Mouse (Mus musculus): ENCODE results near the gene Krt16. TPM values are rescaled to one million over a fixed set of nuclear protein-coding genes. Genes with fewer than 3 reads are reported as not detected.

Gene Krt16
- polyA plus RNA-seq, 1 experiment: not detected

DNA sequence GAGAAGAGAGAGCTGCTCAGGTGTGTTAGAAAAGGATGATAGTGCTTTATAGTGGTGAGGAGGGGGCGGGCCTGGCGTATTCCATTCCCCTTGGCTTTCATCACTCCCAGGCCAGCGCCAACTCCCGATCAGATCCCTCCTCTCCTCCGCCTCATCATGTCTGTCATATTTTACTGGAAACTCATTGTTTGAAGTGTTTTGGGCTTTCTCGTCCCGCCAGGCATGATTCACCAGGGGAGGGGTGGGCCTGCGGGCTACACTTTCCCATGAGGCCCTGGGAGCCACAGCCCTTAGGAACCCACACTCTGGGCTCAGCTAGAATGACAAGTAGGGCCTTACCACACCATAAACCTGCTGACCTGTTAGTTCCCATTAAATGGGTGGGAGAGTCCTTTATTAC, 41.2 kb downstream of the Krt16 start, which contains the start of gene Krt14:
Krt14 (minus strand) TSS at position 51 of the 400 bp plus-strand sequence.
- Histone ChIP-seq H3K9me3 (no peaks in the 10 kb centered on the region), H3K27me3 (replicated peaks) (peaks cover 3% of the 10 kb centered on the region), H3K4me1 (no peaks in the 10 kb centered on the region), H3K4me3 (replicated peaks) (no peak within 1 kb of the TSS), H3K36me3 (replicated peaks; ENCODE audit: low read length) (no peaks in the 10 kb centered on the region)
- TF ChIP-seq GATA1 (IDR thresholded peaks at IDR 0.05; ENCODE audit: borderline replicate concordance, low read length) (no peak), FLI1 (IDR thresholded peaks at IDR 0.05; ENCODE audit: low read length) (no peak)

DNA sequence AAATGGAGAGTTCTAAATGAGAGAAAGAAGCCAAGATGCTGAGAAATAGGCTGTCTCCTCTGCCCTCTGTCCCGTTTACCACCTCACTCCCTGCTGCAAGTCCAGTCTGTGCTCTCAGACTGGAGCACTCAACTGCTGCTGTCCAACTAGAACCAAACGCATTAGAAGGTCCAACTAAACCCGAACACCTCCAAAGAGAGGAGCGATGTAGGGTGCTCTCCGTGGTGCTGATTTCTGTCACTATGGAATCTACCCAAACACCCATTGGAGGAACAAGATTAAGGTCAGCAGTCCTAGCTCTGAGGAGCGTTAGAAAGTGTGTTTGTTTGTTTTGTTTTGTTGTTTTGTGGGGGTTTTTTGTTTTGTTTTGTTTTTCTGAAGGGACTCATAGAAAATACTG, 45.3 kb downstream of the Krt16 start:
- H3K4me3 ChIP-seq (replicated peaks): no peak overlapping the region
- no peaks in the 10 kb centered on the region for H3K36me3 ChIP-seq (replicated peaks; ENCODE audit: low read length)
- peaks cover 3% of the 10 kb centered on the region; the same call in 1 of the 2 replicates for H3K4me1 ChIP-seq
- peaks cover 2% of the 10 kb centered on the region for H3K27me3 ChIP-seq (replicated peaks)
- TF ChIP-seq FLI1 (IDR thresholded peaks at IDR 0.05; ENCODE audit: low read length) (no peak), GATA1 (IDR thresholded peaks at IDR 0.05; ENCODE audit: borderline replicate concordance, low read length) (no peak)
- H3K9me3 ChIP-seq: no peaks in the 10 kb centered on the region

DNA sequence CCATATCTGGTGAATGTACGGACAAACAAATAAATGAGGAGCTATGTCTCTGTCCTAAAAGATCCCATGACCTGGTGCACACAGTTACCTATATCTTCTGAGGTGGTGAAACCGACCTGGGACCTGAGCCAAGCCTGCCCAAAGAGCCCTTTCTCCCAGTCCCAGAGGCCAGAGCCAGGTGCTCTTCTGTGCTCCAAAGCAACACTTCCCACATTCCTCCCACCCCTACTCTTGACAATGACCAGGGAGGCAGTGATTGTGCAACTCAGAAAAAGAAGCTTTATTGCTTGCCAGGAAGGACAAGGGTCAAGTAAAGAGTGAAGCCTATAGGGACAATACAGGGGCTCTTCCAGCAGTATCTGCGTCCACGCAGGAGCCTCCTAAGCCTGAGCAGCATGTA, 45.8 kb downstream of the Krt16 start:
- no peak overlapping the region for H3K4me3 ChIP-seq (replicated peaks)
- peaks cover 3% of the 10 kb centered on the region; the same call in 1 of the 2 replicates for H3K4me1 ChIP-seq
- H3K9me3 ChIP-seq: no peaks in the 10 kb centered on the region
- TF ChIP-seq FLI1 (IDR thresholded peaks at IDR 0.05; ENCODE audit: low read length) (no peak), GATA1 (IDR thresholded peaks at IDR 0.05; ENCODE audit: borderline replicate concordance, low read length) (no peak)
- H3K36me3 ChIP-seq (replicated peaks; ENCODE audit: low read length): no peaks in the 10 kb centered on the region
- H3K27me3 ChIP-seq (replicated peaks): peaks cover 2% of the 10 kb centered on the region

DNA sequence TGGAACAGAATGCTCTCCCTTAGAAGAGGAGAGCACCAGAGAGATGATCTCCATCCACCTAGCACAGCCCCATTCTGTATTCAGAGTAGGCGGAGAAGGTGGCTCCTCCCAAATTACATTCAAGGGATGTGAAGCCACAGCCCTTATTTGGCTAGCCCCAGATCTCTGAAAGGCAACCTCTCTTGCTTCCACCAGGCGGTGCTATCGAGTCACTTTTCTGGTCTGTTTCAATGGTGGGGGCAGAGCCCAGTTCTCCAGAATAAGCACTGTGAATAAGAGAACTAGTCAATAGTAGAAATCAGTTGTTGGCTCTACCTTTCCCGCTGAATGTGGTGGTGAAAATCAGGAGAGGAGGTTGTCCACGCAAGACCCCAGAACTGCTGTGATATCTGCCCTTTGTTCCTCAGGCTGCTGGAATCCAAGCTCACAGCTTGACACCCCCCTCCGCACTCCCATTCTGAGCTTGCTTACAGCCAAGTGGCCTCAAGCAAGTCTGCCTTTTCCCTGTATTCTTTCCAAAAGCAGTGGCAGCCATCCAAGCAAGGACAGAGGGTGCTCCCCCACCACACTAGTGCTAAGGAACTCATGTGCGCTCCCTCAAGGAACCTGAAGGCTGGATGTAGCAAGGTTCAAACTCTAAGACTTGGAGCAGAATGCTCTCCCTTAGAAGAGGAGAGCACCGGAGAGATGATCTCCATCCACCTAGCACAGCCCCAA, 48.4 kb downstream of the Krt16 start:
- TF ChIP-seq GATA1 (IDR thresholded peaks at IDR 0.05; ENCODE audit: borderline replicate concordance, low read length): no peak
- no peak for TF ChIP-seq FLI1 (IDR thresholded peaks at IDR 0.05; ENCODE audit: low read length)
- Histone ChIP-seq H3K4me1 (peaks cover 3% of the 10 kb centered on the region; the same call in 1 of the 2 replicates), H3K36me3 (replicated peaks; ENCODE audit: low read length) (no peaks in the 10 kb centered on the region), H3K4me3 (replicated peaks) (no peak overlapping the region), H3K9me3 (no peaks in the 10 kb centered on the region), H3K27me3 (replicated peaks) (no peaks in the 10 kb centered on the region)

DNA sequence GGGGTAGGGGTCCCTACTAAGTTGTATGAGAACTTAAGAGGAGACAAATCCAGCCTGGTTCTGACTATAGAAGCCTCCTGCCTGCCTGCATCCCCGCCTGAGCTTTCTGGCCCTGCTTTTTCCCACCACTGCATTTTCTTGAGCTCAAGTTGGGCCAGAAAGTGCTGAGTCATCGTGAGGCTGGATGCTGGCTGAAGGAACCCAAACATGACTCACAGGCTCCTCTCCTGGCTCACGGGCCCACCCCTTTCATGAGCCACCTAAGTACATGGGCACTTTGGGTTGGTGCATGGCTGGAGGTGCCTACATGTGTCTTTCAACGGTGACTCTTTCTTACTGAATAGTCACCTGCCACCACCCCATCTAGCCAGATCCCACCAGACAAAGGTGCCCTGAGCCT, 50.0 kb downstream of the Krt16 start:
- no peak for TF ChIP-seq GATA1 (IDR thresholded peaks at IDR 0.05; ENCODE audit: borderline replicate concordance, low read length)
- no peak for TF ChIP-seq FLI1 (IDR thresholded peaks at IDR 0.05; ENCODE audit: low read length)

More for the DNA sequence above, 50.0 kb downstream of the Krt16 start:
- H3K4me1 ChIP-seq: peaks cover 3% of the 10 kb centered on the region; the same call in 1 of the 2 replicates
- peaks cover under 1% of the 10 kb centered on the region for H3K27me3 ChIP-seq (replicated peaks)
- H3K4me3 ChIP-seq (replicated peaks): no peak overlapping the region
- no peaks in the 10 kb centered on the region for H3K36me3 ChIP-seq (replicated peaks; ENCODE audit: low read length)
- H3K9me3 ChIP-seq: no peaks in the 10 kb centered on the region

Other genes with a start within 250 kb of the Krt16 start
- gene Krt33a, start 232.7 kb downstream of the Krt16 start, polyA plus RNA-seq (2012; ENCODE audit: insufficient read depth, low replicate concordance): not detected in 2 replicates
- not detected in 2 replicates for gene Krt33b, start 219.0 kb downstream of the Krt16 start, polyA plus RNA-seq (2012; ENCODE audit: insufficient read depth, low replicate concordance)
- gene Krt34, start 207.3 kb downstream of the Krt16 start, polyA plus RNA-seq (2012; ENCODE audit: insufficient read depth, low replicate concordance): not detected in 2 replicates
- gene Krt31, start 198.4 kb downstream of the Krt16 start, polyA plus RNA-seq (2012; ENCODE audit: insufficient read depth, low replicate concordance): not detected in 2 replicates
- not detected in 2 replicates for gene Krt32, start 160.7 kb downstream of the Krt16 start, polyA plus RNA-seq (2012; ENCODE audit: insufficient read depth, low replicate concordance)
- gene Krt35, start 152.7 kb downstream of the Krt16 start, polyA plus RNA-seq (2012; ENCODE audit: insufficient read depth, low replicate concordance): not detected in 2 replicates
- not detected in 2 replicates for gene Krt36, start 143.3 kb downstream of the Krt16 start, polyA plus RNA-seq (2012; ENCODE audit: insufficient read depth, low replicate concordance)
- not detected in 2 replicates for gene Krt13, start 127.3 kb downstream of the Krt16 start, polyA plus RNA-seq (2012; ENCODE audit: insufficient read depth, low replicate concordance)
- not detected in 2 replicates for gene Krt15, start 113.0 kb downstream of the Krt16 start, polyA plus RNA-seq (2012; ENCODE audit: insufficient read depth, low replicate concordance)
- gene Krt19, start 100.2 kb downstream of the Krt16 start, polyA plus RNA-seq (2012; ENCODE audit: insufficient read depth, low replicate concordance): not detected in 2 replicates
- gene Krt9, start 55.7 kb downstream of the Krt16 start, polyA plus RNA-seq (2012; ENCODE audit: insufficient read depth, low replicate concordance): not detected in 2 replicates
- gene Krt14, start 41.4 kb downstream of the Krt16 start, polyA plus RNA-seq (2012; ENCODE audit: insufficient read depth, low replicate concordance): 1.2 TPM in 1 of 2 replicates, not detected in the other
- 0.08 and 2.6 TPM in 2 replicates for gene Krt17, start 12.1 kb upstream of the Krt16 start, polyA plus RNA-seq (2012; ENCODE audit: insufficient read depth, low replicate concordance)
- not detected in 2 replicates for gene Krt42, start 21.0 kb upstream of the Krt16 start, polyA plus RNA-seq (2012; ENCODE audit: insufficient read depth, low replicate concordance)
- gene Eif1, start 71.0 kb upstream of the Krt16 start, polyA plus RNA-seq (2012; ENCODE audit: insufficient read depth, low replicate concordance): 123 and 768 TPM in 2 replicates
- not detected in 2 replicates for gene Gast, start 85.5 kb upstream of the Krt16 start, polyA plus RNA-seq (2012; ENCODE audit: insufficient read depth, low replicate concordance)
- 0.06 TPM in 1 of 2 replicates, not detected in the other for gene Hap1, start 107.2 kb upstream of the Krt16 start, polyA plus RNA-seq (2012; ENCODE audit: insufficient read depth, low replicate concordance)
- gene Jup, start 148.9 kb upstream of the Krt16 start, polyA plus RNA-seq (2012; ENCODE audit: insufficient read depth, low replicate concordance): 6.4 and 9.4 TPM in 2 replicates
- gene P3h4, start 165.9 kb upstream of the Krt16 start, polyA plus RNA-seq (2012; ENCODE audit: insufficient read depth, low replicate concordance): not detected in 2 replicates
- 0.22 TPM in 1 of 2 replicates, not detected in the other for gene Fkbp10, start 166.8 kb upstream of the Krt16 start, polyA plus RNA-seq (2012; ENCODE audit: insufficient read depth, low replicate concordance)
- gene Nt5c3b, start 192.9 kb upstream of the Krt16 start, polyA plus RNA-seq (2012; ENCODE audit: insufficient read depth, low replicate concordance): 48.3 and 86.4 TPM in 2 replicates
- 0.56 TPM in 1 of 2 replicates, not detected in the other for gene Klhl10, start 193.0 kb upstream of the Krt16 start, polyA plus RNA-seq (2012; ENCODE audit: insufficient read depth, low replicate concordance)
- gene Klhl11, start 223.8 kb upstream of the Krt16 start, polyA plus RNA-seq (2012; ENCODE audit: insufficient read depth, low replicate concordance): 1.6 TPM in 1 of 2 replicates, not detected in the other